Mouse (Mus musculus): ENCODE data around the gene Olfr167. TPM values are rescaled to one million over a fixed set of nuclear protein-coding genes. Genes with fewer than 3 reads are reported as not detected.

The Olfr167 gene
- polyA plus RNA-seq (2015; fragmentation: Illumina TruSeq; extraction: RNeasy Lipid Tissue Mini Kit (QIAGEN cat#74804); ENCODE audit: low read depth, low replicate concordance), result not detected

DNA sequence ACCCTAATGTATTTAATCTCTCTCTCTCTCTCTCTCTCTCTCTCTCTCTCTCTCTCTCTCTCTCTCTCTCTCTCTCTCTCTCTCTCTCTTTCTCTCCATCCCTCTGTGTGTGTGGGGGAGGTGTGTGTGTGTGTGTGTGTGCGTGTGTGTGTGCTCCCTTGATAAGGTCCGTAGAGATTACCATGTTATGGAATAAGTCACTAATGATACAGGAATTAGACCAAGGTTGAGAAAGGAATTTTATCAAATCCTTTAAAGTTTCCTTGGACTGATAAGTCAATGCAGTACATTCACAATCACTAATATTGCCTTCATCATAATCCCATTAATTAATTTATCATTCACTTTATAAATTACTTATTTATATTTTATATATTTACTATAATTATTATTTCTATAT is at the start of gene Olfr167:
TSS of gene Olfr167 (minus strand) at position 101 of the 400 bp plus-strand sequence.

DNA sequence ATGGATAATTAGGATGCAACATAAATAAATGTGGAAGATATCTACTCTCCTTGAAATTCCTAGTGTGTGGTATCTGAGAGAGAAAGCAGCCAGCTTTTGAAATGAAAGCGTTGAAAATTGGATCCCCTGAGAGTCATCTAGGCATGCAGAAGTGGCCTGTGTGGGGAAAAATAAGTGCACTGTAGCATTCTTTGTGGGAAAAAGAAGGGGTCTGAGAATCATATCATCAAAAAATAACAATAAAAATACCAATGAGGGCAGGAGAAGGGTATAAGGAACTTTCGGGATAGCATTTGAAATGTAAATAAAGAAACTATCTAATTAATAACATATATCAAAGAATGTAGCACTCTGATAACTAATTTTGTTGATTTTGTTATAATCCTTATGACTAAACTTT is 49.6 kb upstream of the Olfr167 start, which contains the start of gene Olfr169:
TSS of gene Olfr169 (minus strand) at position 101 of the 400 bp plus-strand sequence.

DNA sequence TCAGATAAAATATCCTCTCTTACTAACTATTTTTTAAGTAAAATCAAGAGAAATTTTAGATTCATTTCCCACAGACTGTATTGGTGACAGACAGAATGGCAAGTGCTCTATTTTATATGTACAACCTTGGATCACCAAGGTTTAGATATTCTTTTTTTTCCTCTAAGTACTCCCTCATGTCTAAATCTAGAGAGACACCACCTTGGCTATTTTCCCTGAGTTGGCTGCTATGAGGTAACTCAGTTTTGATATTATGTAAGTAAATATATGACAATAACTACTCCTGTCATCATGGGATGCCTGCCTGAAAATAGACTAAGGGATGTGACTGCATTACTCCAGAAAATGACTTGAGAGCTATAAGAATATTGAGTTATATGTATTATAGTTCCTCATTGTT is 13.4 kb upstream of the Olfr167 start, which contains the start of gene Olfr168:
TSS of gene Olfr168 (minus strand) at position 101 of the 400 bp plus-strand sequence.

DNA sequence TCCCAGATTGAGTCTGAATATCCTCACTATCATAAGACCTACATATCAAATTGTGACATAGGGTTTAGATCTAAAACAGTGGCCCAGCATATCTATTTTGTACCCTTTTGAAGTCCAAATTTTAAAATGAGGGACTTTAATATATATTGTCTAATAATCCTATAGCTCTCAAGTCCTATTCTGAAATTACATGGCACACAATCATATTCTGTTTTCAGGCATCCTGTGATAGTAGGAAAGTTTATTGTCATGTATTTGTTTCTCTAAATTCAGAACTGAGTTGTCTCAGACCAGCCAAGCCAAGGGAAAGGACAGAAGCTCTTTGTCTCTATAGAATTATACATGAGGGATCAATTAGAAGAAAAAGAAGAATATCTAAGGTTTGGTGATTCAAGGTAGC is 38.7 kb downstream of the Olfr167 start, which contains the start of gene Olfr166:
TSS of gene Olfr166 (plus strand) at position 301 of the 400 bp plus-strand sequence.

Other genes with a start within 250 kb of the Olfr167 start
- not detected for gene Olfr164, start 208.2 kb downstream of the Olfr167 start, polyA plus RNA-seq (2015; fragmentation: Illumina TruSeq; extraction: RNeasy Lipid Tissue Mini Kit (QIAGEN cat#74804); ENCODE audit: low read depth, low replicate concordance)
- gene Olfr165, start 99.1 kb downstream of the Olfr167 start, polyA plus RNA-seq (2015; fragmentation: Illumina TruSeq; extraction: RNeasy Lipid Tissue Mini Kit (QIAGEN cat#74804); ENCODE audit: low read depth, low replicate concordance), result not detected
- not detected for gene Olfr166, start 38.6 kb downstream of the Olfr167 start, polyA plus RNA-seq (2015; fragmentation: Illumina TruSeq; extraction: RNeasy Lipid Tissue Mini Kit (QIAGEN cat#74804); ENCODE audit: low read depth, low replicate concordance)
- not detected for gene Olfr168, start 13.3 kb upstream of the Olfr167 start, polyA plus RNA-seq (2015; fragmentation: Illumina TruSeq; extraction: RNeasy Lipid Tissue Mini Kit (QIAGEN cat#74804); ENCODE audit: low read depth, low replicate concordance)
- not detected for gene Olfr169, start 49.5 kb upstream of the Olfr167 start, polyA plus RNA-seq (2015; fragmentation: Illumina TruSeq; extraction: RNeasy Lipid Tissue Mini Kit (QIAGEN cat#74804); ENCODE audit: low read depth, low replicate concordance)
- gene Olfr170, start 89.6 kb upstream of the Olfr167 start, polyA plus RNA-seq (2015; fragmentation: Illumina TruSeq; extraction: RNeasy Lipid Tissue Mini Kit (QIAGEN cat#74804); ENCODE audit: low read depth, low replicate concordance), result not detected
- not detected for gene Olfr171, start 107.7 kb upstream of the Olfr167 start, polyA plus RNA-seq (2015; fragmentation: Illumina TruSeq; extraction: RNeasy Lipid Tissue Mini Kit (QIAGEN cat#74804); ENCODE audit: low read depth, low replicate concordance)
- gene Lamp3, start 184.1 kb upstream of the Olfr167 start, polyA plus RNA-seq (2015; fragmentation: Illumina TruSeq; extraction: RNeasy Lipid Tissue Mini Kit (QIAGEN cat#74804); ENCODE audit: low read depth, low replicate concordance), result not detected
- gene B3gnt5, start 237.9 kb upstream of the Olfr167 start, polyA plus RNA-seq (2015; fragmentation: Illumina TruSeq; extraction: RNeasy Lipid Tissue Mini Kit (QIAGEN cat#74804); ENCODE audit: low read depth, low replicate concordance), result 0.51 TPM